Mouse (Mus musculus): ENCODE measurements at regions not wholly inside any gene's neighbourhood (a gene's known extent, or its start where the extent isn't known, plus 50 kb on each side); places are given as distances from the start of the nearest gene placed in this dataset.

- DNase-seq, result peak in 1 of 2 experiments; percentile 3
- intact Hi-C loops (cut with DNase I), result no loop called here
These were observed 883.8 kb downstream of the Gbe1 start for GRCm38 (mm10) chr16:71197523-71197922.

GRCm38 (mm10) chr16:71208806-71209205, 895.1 kb downstream of the Gbe1 start:
- intact Hi-C loops (cut with DNase I), result no loop called here
- DNase-seq, result no peak

GRCm38 (mm10) chr16:71224469-71224868, 910.7 kb downstream of the Gbe1 start:
- DNase-seq, result no peak
- intact Hi-C loops (cut with DNase I), result no loop called here

GRCm38 (mm10) chr16:71230104-71230653, 916.4 kb downstream of the Gbe1 start:
- intact Hi-C loops (cut with DNase I), result no loop called here
- no peak for DNase-seq

- intact Hi-C loops (cut with DNase I), result no loop called here
These were observed 929.3 kb downstream of the Gbe1 start for GRCm38 (mm10) chr16:71243065-71243464.

GRCm38 (mm10) chr16:71243480-71243879, 929.7 kb downstream of the Gbe1 start:
- no peak for DNase-seq
- intact Hi-C loops (cut with DNase I), result no loop called here

More at GRCm38 (mm10) chr16:71243065-71243464, 929.3 kb downstream of the Gbe1 start:
- no peak for DNase-seq

- DNase-seq, result peak; percentile 27 to 65
- intact Hi-C loops (cut with DNase I), result loop anchor here (5.0 kb wide), 1 partner anchor 970 kb away; no protein-coding TSS in a partner anchor
These were observed 933.9 kb downstream of the Gbe1 start for GRCm38 (mm10) chr16:71247516-71248139.

- no peak for DNase-seq
- intact Hi-C loops (cut with DNase I), result no loop called here
These were observed 942.0 kb downstream of the Gbe1 start for GRCm38 (mm10) chr16:71255740-71256139.

GRCm38 (mm10) chr16:71256175-71256574, 942.4 kb downstream of the Gbe1 start:
- intact Hi-C loops (cut with DNase I), result no loop called here
- no peak for DNase-seq

GRCm38 (mm10) chr16:71267191-71267590, 953.4 kb downstream of the Gbe1 start:
- intact Hi-C loops (cut with DNase I), result no loop called here
- no peak for DNase-seq
